Mouse (Mus musculus) lung, adult 2 months (tissue): Measurements from ENCODE around the gene Ncl.

Experiments used
- CTCF ChIP-seq: fragments of 200-500 bp; IDR thresholded peaks from 2 replicates; pipeline ENCODE4 v1.5.1; 2011; ENCODE audit warnings: mild to moderate bottlenecking, low read length, control low read depth; ENCODE audit not compliant: insufficient read depth
- POLR2A ChIP-seq: fragments of 200-500 bp; IDR thresholded peaks from 2 replicates; pipeline ENCODE4 v1.6.1; 2011; ENCODE audit warnings: low read depth, mild to moderate bottlenecking, control low read depth, low read length, borderline replicate concordance; ENCODE audit errors: extremely low read depth

DNA sequence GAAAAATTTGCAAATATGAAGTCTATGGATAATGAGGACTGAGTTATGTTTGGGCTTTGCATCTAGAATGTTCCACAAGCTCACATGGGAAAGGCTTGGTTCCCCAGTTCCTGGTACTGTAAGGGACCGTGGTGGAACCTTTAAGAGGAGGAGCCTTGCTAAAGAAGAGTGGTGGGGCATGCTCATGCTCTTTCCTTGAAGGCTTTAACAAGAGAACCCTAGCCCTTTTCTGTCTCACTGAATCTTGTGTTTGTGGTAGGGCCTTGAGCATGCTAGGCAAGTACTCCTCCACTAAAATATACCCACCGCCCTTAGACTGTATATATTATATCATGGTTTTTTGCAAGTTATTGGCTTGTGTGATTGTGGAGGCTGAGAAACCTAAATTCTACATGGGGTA, 16.8 kb downstream of the Ncl start:
- TF ChIP-seq CTCF (no peak), POLR2A (no peak)
